Mouse (Mus musculus) heart, adult 18-20 months (tissue): ENCODE data around the gene Xpnpep2. TPM values are rescaled to one million over a fixed set of nuclear protein-coding genes. Genes with fewer than 3 reads are reported as not detected.

ENCODE experiments used
- DNase-seq, 2 experiments: peaks; one replicate each; pipeline ENCODE4 v3.0.0; 2021 to 2022; ENCODE audit warnings: mixed read lengths in 1 of 2
- total RNA-seq, 2 experiments: library from RNA; stranded (reverse); gene quantifications; 2 replicates each; pipeline ENCODE4 v1.2.3; 2021

Gene Xpnpep2
- total RNA-seq, 2 experiments from 2014 or later: 1.3 to 2.5 TPM

- DNase-seq: peak; percentile 51 to 82
Measured at GRCm38 (mm10) chrX:48124132-48125071, 15.9 kb downstream of the Xpnpep2 start.

- no peak for DNase-seq
Measured at GRCm38 (mm10) chrX:48126903-48127476, 18.5 kb downstream of the Xpnpep2 start.

GRCm38 (mm10) chrX:48127502-48128218, 19.1 kb downstream of the Xpnpep2 start:
- no peak for DNase-seq

- no peak for DNase-seq
Measured at GRCm38 (mm10) chrX:48129167-48129566, 20.6 kb downstream of the Xpnpep2 start.

- DNase-seq: no peak
Measured at GRCm38 (mm10) chrX:48136935-48137334, 28.4 kb downstream of the Xpnpep2 start.

- DNase-seq: no peak
Measured at GRCm38 (mm10) chrX:48138011-48138410, 29.5 kb downstream of the Xpnpep2 start.

GRCm38 (mm10) chrX:48138539-48139275, 30.2 kb downstream of the Xpnpep2 start:
- no peak for DNase-seq

GRCm38 (mm10) chrX:48139368-48140285, 31.1 kb downstream of the Xpnpep2 start:
- no peak for DNase-seq

- DNase-seq: no peak
Measured at GRCm38 (mm10) chrX:48140286-48140877, 31.9 kb downstream of the Xpnpep2 start.

GRCm38 (mm10) chrX:48141481-48141880, 33.0 kb downstream of the Xpnpep2 start:
- DNase-seq: no peak

- peak; percentile 29 to 46 for DNase-seq
Measured at GRCm38 (mm10) chrX:48143415-48144335, 35.1 kb downstream of the Xpnpep2 start.

- DNase-seq: peak in 1 of 2 experiments; percentile 65
Measured at GRCm38 (mm10) chrX:48146262-48146661, 37.7 kb downstream of the Xpnpep2 start, which contains the start of gene Sash3. TSS of gene Sash3 (plus strand) at chrX:48146436.

- DNase-seq: no peak
Measured at GRCm38 (mm10) chrX:48147226-48147625, 38.7 kb downstream of the Xpnpep2 start.

- DNase-seq: peak in 1 of 2 experiments; percentile 14
Measured at GRCm38 (mm10) chrX:48147741-48148186, 39.2 kb downstream of the Xpnpep2 start.

GRCm38 (mm10) chrX:48152106-48152505, 43.6 kb downstream of the Xpnpep2 start:
- DNase-seq: no peak

- no peak for DNase-seq
Measured at GRCm38 (mm10) chrX:48153414-48153813, 44.9 kb downstream of the Xpnpep2 start.

- DNase-seq: no peak
Measured at GRCm38 (mm10) chrX:48153949-48154348, 45.4 kb downstream of the Xpnpep2 start.

GRCm38 (mm10) chrX:48155489-48155888, 47.0 kb downstream of the Xpnpep2 start:
- no peak for DNase-seq

- DNase-seq: no peak
Measured at GRCm38 (mm10) chrX:48157396-48157795, 48.9 kb downstream of the Xpnpep2 start.
